ENCODE assay signal across 8 mouse cellular contexts in genomic region chr7:90030486-90031250, GRCm38 (mm10). TPM values are rescaled to one million over a fixed set of nuclear protein-coding genes. Genes with fewer than 3 reads are reported as not detected.
DNase-seq lines count a peak whose midpoint lies in the region; ATAC-seq lines count a peak whose summit lies in the region.

No protein-coding gene starts in this region.

- peak overlapping the region; percentile 69 for H3K27ac ChIP-seq in kidney, embryonic 15.5 days
- peak overlapping the region; percentile 81 for H3K27ac ChIP-seq in embryonic facial prominence, embryonic 13.5 days
- H3K27ac ChIP-seq in intestine, embryonic 15.5 days = peak overlapping the region; percentile 68
- peak overlapping the region; percentile 80 for H3K27ac ChIP-seq in midbrain, embryonic 15.5 days

- no peaks in the 10 kb centered on the region for H3K27me3 ChIP-seq in kidney, embryonic 15.5 days
- no peaks in the 10 kb centered on the region for H3K27me3 ChIP-seq in embryonic facial prominence, embryonic 13.5 days
- no peaks in the 10 kb centered on the region for H3K27me3 ChIP-seq in intestine, embryonic 15.5 days (replicated peaks)
- H3K27me3 ChIP-seq in midbrain, embryonic 15.5 days (replicated peaks) = no peaks in the 10 kb centered on the region

- H3K9ac ChIP-seq in kidney, embryonic 15.5 days = no peak overlapping the region
- H3K9ac ChIP-seq in embryonic facial prominence, embryonic 13.5 days = peak overlapping the region; percentile 49; the same call in 1 of the 2 replicates
- no peak overlapping the region for H3K9ac ChIP-seq in intestine, embryonic 15.5 days
- no peak overlapping the region for H3K9ac ChIP-seq in midbrain, embryonic 15.5 days

- WGBS in kidney, embryonic 15.5 days = 73% methylated on average over 6 of the region's 6 CpGs
- 67% methylated on average over 6 of the region's 6 CpGs for WGBS in embryonic facial prominence, embryonic 13.5 days
- 56% methylated on average over 6 of the region's 6 CpGs for WGBS in intestine, embryonic 15.5 days
- 90% methylated on average over 6 of the region's 6 CpGs for WGBS in midbrain, embryonic 15.5 days

- H3K4me2 ChIP-seq in kidney, embryonic 15.5 days = peak overlapping the region; percentile 20; the same call in 1 of the 2 replicates
- H3K4me2 ChIP-seq in embryonic facial prominence, embryonic 13.5 days = peak overlapping the region; percentile 51
- H3K4me2 ChIP-seq in intestine, embryonic 15.5 days (replicated peaks) = peak overlapping the region; percentile 28
- peak overlapping the region; percentile 38; the same call in 1 of the 2 replicates for H3K4me2 ChIP-seq in midbrain, embryonic 15.5 days

- 0 out of 2 replicates have a peak, but pooled peaks have one; percentile 13 for ATAC-seq in kidney, embryonic 15.5 days (replicated peaks; ENCODE audit: low FRiP score)
- no peak for ATAC-seq in embryonic facial prominence, embryonic 13.5 days (ENCODE audit: insufficient number of reproducible peaks, insufficient read depth, low FRiP score, low TSS enrichment, low read depth)
- ATAC-seq in intestine, embryonic 15.5 days = no peak
- no peak for ATAC-seq in midbrain, embryonic 15.5 days (replicated peaks)

- H3K4me3 ChIP-seq in kidney, embryonic 15.5 days (replicated peaks) = no peak overlapping the region
- no peak overlapping the region for H3K4me3 ChIP-seq in embryonic facial prominence, embryonic 13.5 days
- no peak overlapping the region for H3K4me3 ChIP-seq in intestine, embryonic 15.5 days (replicated peaks)
- H3K4me3 ChIP-seq in midbrain, embryonic 15.5 days = no peak overlapping the region

- no peak for DNase-seq in kidney, adult 8-10 months
- DNase-seq in adrenal gland, postnatal 36 days = no peak
- DNase-seq in adrenal gland, adult 18-20 months (ENCODE audit: low spot score in 2 of 2) = no peak
- no peak for DNase-seq in right cerebral cortex, adult 18-20 months

- H3K9me3 ChIP-seq in kidney, embryonic 15.5 days (replicated peaks) = no peaks in the 10 kb centered on the region
- no peaks in the 10 kb centered on the region for H3K9me3 ChIP-seq in embryonic facial prominence, embryonic 13.5 days
- H3K9me3 ChIP-seq in intestine, embryonic 15.5 days = no peaks in the 10 kb centered on the region
- no peaks in the 10 kb centered on the region for H3K9me3 ChIP-seq in midbrain, embryonic 15.5 days

- H3K4me1 ChIP-seq in kidney, embryonic 15.5 days = peaks cover 21% of the 10 kb centered on the region
- peaks cover 26% of the 10 kb centered on the region for H3K4me1 ChIP-seq in embryonic facial prominence, embryonic 13.5 days
- H3K4me1 ChIP-seq in intestine, embryonic 15.5 days (replicated peaks) = peaks cover 18% of the 10 kb centered on the region
- peaks cover 23% of the 10 kb centered on the region for H3K4me1 ChIP-seq in midbrain, embryonic 15.5 days

- H3K36me3 ChIP-seq in kidney, embryonic 15.5 days = no peaks in the 10 kb centered on the region
- H3K36me3 ChIP-seq in embryonic facial prominence, embryonic 13.5 days = no peaks in the 10 kb centered on the region
- H3K36me3 ChIP-seq in intestine, embryonic 15.5 days = no peaks in the 10 kb centered on the region
- H3K36me3 ChIP-seq in midbrain, embryonic 15.5 days (replicated peaks) = no peaks in the 10 kb centered on the region

RNA-seq across cellular contexts. Expression of gene Eed, which starts 49.9 kb away (rescaled TPM):
- 68.5 and 75.9 TPM in 2 replicates for polyA plus RNA-seq in kidney, embryonic 15.5 days (2015; fragmentation: Nextera tagmentation; extraction: Ambion mirVana)
- 78.6 and 86.0 TPM in 2 replicates for polyA plus RNA-seq in embryonic facial prominence, embryonic 13.5 days (2015; fragmentation: Nextera tagmentation; extraction: Ambion mirVana)
- 66.8 and 69.9 TPM in 2 replicates for polyA plus RNA-seq in intestine, embryonic 15.5 days (2015; fragmentation: Nextera tagmentation; extraction: Ambion mirVana)
- polyA plus RNA-seq in midbrain, embryonic 15.5 days (2015; fragmentation: Nextera tagmentation; extraction: Ambion mirVana) = 33.0 and 33.3 TPM in 2 replicates
- 10 to 100 TPM; 41.0 to 56.5 TPM for total RNA-seq in adrenal gland, postnatal 36 days (2021)
- total RNA-seq in adrenal gland, adult 18-20 months (2021) = 10 to 100 TPM; 50.8 to 54.5 TPM
